Mouse (Mus musculus) midbrain, embryonic 11.5 days (tissue): ENCODE measurements around the gene Tubb3. TPM values are rescaled to one million over a fixed set of nuclear protein-coding genes. Genes with fewer than 3 reads are reported as not detected.
"Not testable (repeated sequence)": the region's sequence is repeated elsewhere in the genome, so short reads cannot be mapped to it uniquely, and the experiment has no call there.

ENCODE experiments used
- ATAC-seq: fragments of 200-750 bp; cut with Nextera tagmentation; 2 replicates; pipeline ENCODE4 v1.8.0; 2017; ENCODE audit warnings: moderate TSS enrichment, moderate library complexity; ENCODE audit not compliant: low FRiP score
- DNase-seq: peaks from one replicate; pipeline ENCODE4 v3.0.0; 2015; ENCODE audit warnings: low spot score; ENCODE audit errors: missing footprints
- H3K27ac ChIP-seq: fragments of 300-500 bp; sonication (generic); 2 replicates; pipeline ENCODE4 v1.5.1; 2014; ENCODE audit warnings: low read depth, low read length
- H3K27me3 ChIP-seq: fragments of 300-500 bp; sonication (generic); 2 replicates; pipeline ENCODE4 v1.6.1; 2014; ENCODE audit warnings: mild to moderate bottlenecking, low read length, moderate library complexity, mixed read lengths; ENCODE audit not compliant: control insufficient read depth, insufficient read depth
- H3K36me3 ChIP-seq: fragments of 300-500 bp; sonication (generic); 2 replicates; pipeline ENCODE4 v1.6.1; 2014; ENCODE audit warnings: mild to moderate bottlenecking, low read length, moderate library complexity, mixed read lengths; ENCODE audit not compliant: control insufficient read depth, insufficient read depth
- H3K4me1 ChIP-seq: fragments of 300-500 bp; sonication (generic); 2 replicates; pipeline ENCODE4 v1.6.1; 2014; ENCODE audit warnings: low read length; ENCODE audit not compliant: control insufficient read depth, insufficient read depth
- H3K4me2 ChIP-seq: fragments of 300-500 bp; sonication (generic); 2 replicates; pipeline ENCODE4 v1.6.1; 2014; ENCODE audit warnings: mild to moderate bottlenecking, moderate library complexity
- H3K4me3 ChIP-seq: fragments of 300-500 bp; sonication (generic); 2 replicates; pipeline ENCODE4 v1.5.1; 2014; ENCODE audit warnings: low read depth, low read length
- H3K9ac ChIP-seq: fragments of 300-500 bp; sonication (generic); 2 replicates; pipeline ENCODE4 v1.6.1; 2014; ENCODE audit warnings: low read length
- H3K9me3 ChIP-seq: fragments of 300-500 bp; sonication (generic); 2 replicates; pipeline ENCODE4 v1.6.1; 2016; ENCODE audit warnings: low read length; ENCODE audit not compliant: control insufficient read depth
- WGBS: fragments of 180-500 bp; shearing (Covaris S2); extraction: QIAGEN DNeasy Blood & Tissue Kit; methylation state at CpG from one replicate; pipeline ENCODE4 v1.1.7; 2014; 5-methylcytosine and 5-hydroxymethylcytosine counted together
- polyA plus RNA-seq: library from polyadenylated mRNA; unstranded; fragments of >200 nt; fragmentation: Nextera tagmentation; extraction: Ambion mirVana; gene quantifications from 2 replicates; pipeline ENCODE4 v1.2.1, GENCODE M21; 2014

Tubb3 gene
- polyA plus RNA-seq, 1 experiment from 2014 or later, result 840 TPM

DNA sequence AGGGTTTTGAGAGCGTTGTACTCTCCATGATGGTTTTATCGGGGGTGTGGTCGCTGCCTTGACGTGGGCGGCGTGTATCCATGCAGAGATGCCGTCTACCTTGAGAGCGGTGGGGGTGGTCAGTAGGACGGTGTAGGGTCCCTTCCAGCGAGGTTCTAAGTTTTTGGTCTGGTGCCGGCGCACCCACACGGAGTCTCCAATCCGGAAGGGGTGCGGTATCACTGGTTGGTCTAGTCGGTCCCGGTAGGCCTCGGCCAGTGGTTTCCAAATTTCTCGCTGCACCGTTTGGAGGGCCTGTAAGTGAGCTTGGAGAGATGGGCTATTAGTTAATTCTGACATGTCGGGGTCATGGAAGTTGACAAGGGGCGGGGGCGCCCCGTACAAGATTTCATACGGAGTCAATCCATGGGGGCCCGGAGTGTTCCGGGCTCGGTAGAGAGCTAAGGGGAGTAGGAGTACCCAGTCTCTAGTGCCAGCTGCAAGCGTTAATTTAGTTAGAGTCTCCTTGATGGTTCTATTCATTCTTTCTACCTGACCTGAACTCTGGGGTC lies 17.2 kb downstream of the Tubb3 start:
- DNase-seq (no peak), ATAC-seq (no peak)
- Histone ChIP-seq H3K27ac (no peak overlapping the region), H3K4me3 (no peak overlapping the region), H3K9me3 (peaks cover 36% of the 10 kb centered on the region), H3K9ac (no peak overlapping the region), H3K36me3 (no peaks in the 10 kb centered on the region), H3K4me1 (no peaks in the 10 kb centered on the region), H3K4me2 (no peak overlapping the region), H3K27me3 (no peaks in the 10 kb centered on the region)
- 94% methylated on average over 29 of the region's 29 CpGs for WGBS

- Histone ChIP-seq H3K36me3 (no peaks in the 10 kb centered on the region), H3K4me2 (no peak overlapping the region), H3K4me3 (no peak overlapping the region), H3K4me1 (no peaks in the 10 kb centered on the region), H3K9ac (no peak overlapping the region), H3K27me3 (no peaks in the 10 kb centered on the region), H3K9me3 (peaks cover 36% of the 10 kb centered on the region), H3K27ac (no peak overlapping the region)
- whole genome bisulfite sequencing, result 93% methylated on average over 23 of the region's 23 CpGs
- ATAC-seq (no peak), DNase-seq (peak; percentile 66)
These were observed 17.9 kb downstream of the Tubb3 start for GRCm38 (mm10) chr8:123428939-123429721.

DNA sequence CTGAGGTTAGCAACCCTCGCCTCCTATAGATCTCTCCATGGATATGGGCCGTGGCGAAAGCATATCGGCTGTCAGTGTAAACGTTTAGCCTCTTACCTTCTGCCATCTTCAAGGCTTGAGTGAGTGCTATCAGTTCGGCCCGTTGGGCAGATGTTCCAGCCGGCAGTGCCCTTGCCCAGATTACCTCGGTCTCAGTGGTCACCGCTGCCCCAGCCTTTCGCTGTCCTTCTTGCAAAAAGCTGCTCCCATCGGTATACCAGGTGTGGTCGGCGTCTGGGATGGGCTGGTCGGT lies 18.4 kb downstream of the Tubb3 start:
- not testable (repeated sequence) for H3K4me1 ChIP-seq, H3K4me3 ChIP-seq, H3K4me2 ChIP-seq, H3K27me3 ChIP-seq, H3K36me3 ChIP-seq, ATAC-seq, H3K9ac ChIP-seq, DNase-seq, H3K27ac ChIP-seq
- WGBS, result 97% methylated on average over 15 of the region's 15 CpGs
- peaks cover 36% of the 10 kb centered on the region for H3K9me3 ChIP-seq

GRCm38 (mm10) chr8:123430936-123431335 lies 19.7 kb downstream of the Tubb3 start:
- H3K27ac ChIP-seq, H3K27me3 ChIP-seq, DNase-seq, H3K36me3 ChIP-seq, ATAC-seq, H3K4me2 ChIP-seq, H3K4me3 ChIP-seq, H3K9ac ChIP-seq, H3K4me1 ChIP-seq: not testable (repeated sequence)
- 90% methylated on average over 8 of the region's 8 CpGs for WGBS
- peaks cover 36% of the 10 kb centered on the region for H3K9me3 ChIP-seq

DNA sequence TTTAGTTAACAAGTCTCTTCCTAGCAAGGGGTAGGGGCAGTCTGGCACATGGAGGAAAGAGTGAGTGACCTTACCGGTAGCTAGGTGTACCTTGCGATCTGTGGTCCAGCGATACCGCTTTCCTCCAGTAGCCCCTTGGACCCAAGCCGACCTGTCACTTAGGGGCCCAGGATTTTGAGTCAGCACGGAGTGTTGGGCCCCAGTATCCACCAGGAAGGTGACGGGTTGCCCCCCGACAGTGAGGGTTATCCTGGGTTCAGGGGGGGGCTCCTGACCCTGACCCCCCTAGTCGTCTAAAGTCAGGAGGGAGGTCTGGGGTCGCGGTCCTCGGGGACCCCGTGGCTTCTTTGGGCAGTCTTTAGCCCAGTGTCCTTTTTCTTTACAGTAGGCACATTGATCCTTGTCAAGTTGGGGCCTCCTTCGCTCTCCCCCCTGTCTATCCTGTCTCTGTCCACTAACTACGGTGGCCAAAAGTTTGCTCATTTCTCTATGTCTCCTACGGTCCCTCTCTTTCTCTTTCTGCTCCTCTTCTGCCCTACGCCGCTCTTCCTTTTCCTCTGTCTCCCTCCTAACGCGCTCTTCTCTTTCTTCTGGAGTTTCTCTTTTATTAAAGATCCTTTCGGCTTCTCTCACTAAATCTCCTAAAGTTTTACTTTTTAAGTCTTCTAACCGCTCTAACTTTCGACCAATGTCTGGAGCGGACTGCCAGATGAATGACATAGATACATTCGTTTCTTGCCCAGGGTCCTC lies 20.6 kb downstream of the Tubb3 start:
- Histone ChIP-seq H3K36me3 (no peaks in the 10 kb centered on the region), H3K4me3 (no peak overlapping the region), H3K4me2 (no peak overlapping the region), H3K9ac (no peak overlapping the region), H3K9me3 (peaks cover 36% of the 10 kb centered on the region), H3K4me1 (no peaks in the 10 kb centered on the region), H3K27ac (no peak overlapping the region), H3K27me3 (no peaks in the 10 kb centered on the region)
- WGBS, result 96% methylated on average over 25 of the region's 25 CpGs
- DNase-seq (peak; percentile 31), ATAC-seq (no peak)

GRCm38 (mm10) chr8:123432381-123432780 lies 21.2 kb downstream of the Tubb3 start:
- Histone ChIP-seq H3K27ac (no peak overlapping the region), H3K4me3 (no peak overlapping the region), H3K4me2 (no peak overlapping the region), H3K36me3 (no peaks in the 10 kb centered on the region), H3K4me1 (no peaks in the 10 kb centered on the region), H3K9me3 (peaks cover 30% of the 10 kb centered on the region), H3K27me3 (no peaks in the 10 kb centered on the region), H3K9ac (no peak overlapping the region)
- DNase-seq (peak; percentile 14), ATAC-seq (no peak)
- WGBS, result 97% methylated on average over 16 of the region's 16 CpGs

DNA sequence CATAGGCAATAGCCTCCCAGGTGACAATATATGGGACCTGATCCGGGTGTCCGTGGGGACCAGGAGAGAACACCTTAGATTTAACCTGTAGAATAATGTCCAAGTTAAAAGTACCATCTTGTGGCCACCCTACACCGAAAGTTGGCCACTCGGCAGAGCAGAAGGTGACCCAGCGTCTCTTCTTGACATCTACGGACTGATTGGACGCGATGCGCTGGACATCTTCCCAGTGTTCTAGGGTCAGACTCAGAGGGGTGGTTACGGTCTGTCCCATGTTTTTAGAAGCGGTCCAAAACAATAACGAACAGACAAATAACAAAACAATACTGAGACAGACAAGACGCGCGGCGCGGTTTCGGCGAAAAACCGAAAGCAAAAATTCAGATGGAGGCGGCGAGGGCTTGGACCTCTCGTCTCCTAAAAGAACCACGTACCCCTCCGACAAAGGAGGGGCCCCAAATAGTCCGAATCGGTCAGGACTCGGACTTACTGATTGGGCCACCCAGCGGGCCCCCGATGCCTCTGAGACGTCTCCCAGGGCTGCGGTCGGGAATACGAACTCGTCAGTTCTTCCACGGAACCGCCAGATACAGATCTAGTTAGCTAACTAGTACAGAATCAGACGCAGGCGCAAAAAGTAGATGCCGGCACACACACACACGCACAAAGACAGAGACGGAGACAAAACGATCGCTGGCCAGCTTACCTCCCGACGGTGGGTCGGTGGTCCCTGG lies 22.2 kb downstream of the Tubb3 start:
- not testable (repeated sequence) for ATAC-seq, H3K9ac ChIP-seq, H3K4me2 ChIP-seq, H3K36me3 ChIP-seq, H3K4me3 ChIP-seq, H3K4me1 ChIP-seq, H3K27me3 ChIP-seq, H3K27ac ChIP-seq
- peaks cover 22% of the 10 kb centered on the region for H3K9me3 ChIP-seq
- peak; percentile 54 for DNase-seq
- WGBS, result 96% methylated on average over 47 of the region's 47 CpGs

DNA sequence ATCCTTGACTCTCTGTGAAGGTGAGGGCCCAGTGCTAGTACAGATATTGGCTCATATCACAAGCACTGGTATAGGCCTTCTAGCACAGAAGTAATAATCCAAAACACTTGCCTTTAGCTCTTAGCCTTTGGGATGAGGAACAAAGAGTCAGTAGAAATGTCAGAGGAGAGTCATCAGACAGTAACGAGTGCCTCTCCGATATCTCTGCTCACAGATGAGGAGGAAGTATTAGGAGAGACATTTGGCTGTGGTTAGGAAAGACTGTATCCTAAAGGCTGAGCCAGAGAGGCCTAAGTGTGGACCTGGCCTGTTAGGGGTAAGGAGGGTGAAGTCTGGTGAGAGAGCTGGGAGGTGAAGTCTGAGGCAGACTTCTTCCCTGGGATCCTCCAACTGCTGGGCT lies 30.6 kb downstream of the Tubb3 start:
- Histone ChIP-seq H3K27me3 (no peaks in the 10 kb centered on the region), H3K4me2 (no peak overlapping the region), H3K9me3 (no peaks in the 10 kb centered on the region), H3K36me3 (no peaks in the 10 kb centered on the region), H3K4me3 (no peak overlapping the region), H3K4me1 (peaks cover 3% of the 10 kb centered on the region; the same call in 1 of the 2 replicates), H3K27ac (no peak overlapping the region), H3K9ac (no peak overlapping the region)
- DNase-seq (no peak), ATAC-seq (no peak)
- 90% methylated on average over 2 of the region's 2 CpGs for WGBS
